Mouse (Mus musculus): ENCODE results near the gene Muc1.

DNA sequence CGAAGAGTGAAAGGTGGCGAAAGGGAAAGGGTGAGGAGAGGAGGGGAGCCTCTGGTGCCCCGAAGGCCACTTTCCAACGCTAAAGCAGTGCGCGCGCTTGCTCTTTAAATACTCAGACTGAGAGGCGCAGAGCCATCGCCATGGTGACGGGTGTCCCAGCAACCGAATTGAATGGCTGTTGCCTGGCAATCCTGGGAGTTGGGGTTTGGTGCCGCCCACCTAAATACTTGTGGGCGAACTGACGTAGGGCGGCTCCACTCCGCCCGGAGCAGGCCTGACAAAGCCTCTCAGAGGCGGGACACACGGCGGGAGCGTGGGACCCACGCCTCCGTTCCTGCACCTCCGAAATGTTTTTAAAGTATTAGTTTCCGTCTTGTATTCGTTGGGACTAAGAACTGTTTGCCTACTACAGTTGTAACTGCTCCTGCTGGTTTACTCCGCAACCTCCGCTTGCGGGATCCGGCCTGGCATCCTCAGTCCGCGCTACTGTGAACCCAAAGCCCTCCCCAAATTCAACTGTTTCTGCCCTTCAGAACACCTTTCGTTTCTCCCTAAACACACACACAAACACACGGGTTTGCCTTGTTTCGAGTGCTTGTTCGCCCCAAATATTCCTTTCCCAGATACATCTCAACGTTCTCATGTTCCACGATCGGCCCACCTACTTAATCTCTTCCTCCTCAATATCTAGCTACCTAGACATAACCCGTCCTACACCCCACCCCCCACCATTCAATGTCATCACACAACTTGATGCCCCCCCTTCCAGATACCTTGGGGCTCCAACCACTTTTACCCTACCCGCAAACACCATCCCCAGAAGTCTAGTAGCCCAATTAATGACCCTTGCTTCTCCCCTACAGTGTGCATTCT is 1.3 kb upstream of the Muc1 start:
- TF ChIP-seq POLR2A (IDR thresholded peaks at IDR 0.05; ENCODE audit: low read depth, low read length), result no peak
- TF ChIP-seq CTCF (conservative IDR thresholded peaks at IDR 0.05 in 1 of 2, IDR thresholded peaks at IDR 0.05 in 1 of 2; ENCODE audit: low read depth in 2 of 2, low read length in 2 of 2), result no peak
- TF ChIP-seq ZC3H11A (IDR thresholded peaks at IDR 0.05; ENCODE audit: low read depth, low read length), result no peak
- TF ChIP-seq SMC3 (IDR thresholded peaks at IDR 0.05; ENCODE audit: low read depth, low read length), result no peak
- no peak for TF ChIP-seq IRF4 (IDR thresholded peaks at IDR 0.05; ENCODE audit: low read depth, low read length)
- no peak for TF ChIP-seq EP300 (IDR thresholded peaks at IDR 0.05; ENCODE audit: low read length)
- TF ChIP-seq MAZ (IDR thresholded peaks at IDR 0.05; ENCODE audit: low read depth, low read length), result no peak
- no peak for TF ChIP-seq ZNF384 (IDR thresholded peaks at IDR 0.05; ENCODE audit: low read depth, low read length)
- TF ChIP-seq TBP (conservative IDR thresholded peaks at IDR 0.05; ENCODE audit: low read depth, low read length), result no peak
- no peak for TF ChIP-seq CHD2 (IDR thresholded peaks at IDR 0.05; ENCODE audit: low read length)
- TF ChIP-seq ETS1 (conservative IDR thresholded peaks at IDR 0.05; ENCODE audit: low read depth, low read length), result no peak
- TF ChIP-seq MXI1 (IDR thresholded peaks at IDR 0.05; ENCODE audit: low read depth, low read length), result no peak
